Mouse (Mus musculus) cerebellum, adult 2 months (tissue): ENCODE data around the gene Gm20547. TPM values are rescaled to one million over a fixed set of nuclear protein-coding genes. Genes with fewer than 3 reads are reported as not detected.
A peak's percentile ranks its signal among the peaks of the same experiment; 100 is the strongest.

Experiments
- DNase-seq, 2 experiments: peaks; one replicate each; pipeline ENCODE4 v3.0.0; 2021
- H3K27ac ChIP-seq: fragments of 200-500 bp; 2 replicates; pipeline ENCODE4 v1.5.1; 2012; ENCODE audit warnings: low read length, control low read depth, inconsistent platforms; ENCODE audit not compliant: insufficient read depth
- H3K27me3 ChIP-seq: fragments of 200-500 bp; 2 replicates; pipeline ENCODE4 v1.6.1; 2012; ENCODE audit warnings: inconsistent platforms, mild to moderate bottlenecking, low read length, moderate library complexity; ENCODE audit not compliant: control insufficient read depth, insufficient read depth
- H3K4me1 ChIP-seq: fragments of 200-500 bp; 2 replicates; pipeline ENCODE4 v1.6.1; 2011; ENCODE audit warnings: low read length; ENCODE audit not compliant: control insufficient read depth, insufficient read depth
- H3K4me3 ChIP-seq: fragments of 200-500 bp; replicated peaks from 2 replicates; pipeline ENCODE3; 2011; ENCODE audit warnings: mild to moderate bottlenecking, low read depth, low read length, control low read depth; ENCODE audit not compliant: insufficient read depth
- CTCF ChIP-seq: fragments of 200-500 bp; IDR thresholded peaks from 2 replicates; pipeline ENCODE4 v1.5.1; 2011; ENCODE audit warnings: low read depth, mild to moderate bottlenecking, control low read depth, low read length, moderate library complexity, borderline replicate concordance; ENCODE audit not compliant: insufficient read depth
- POLR2A ChIP-seq: fragments of 200-500 bp; IDR thresholded peaks from 2 replicates; pipeline ENCODE4 v1.6.1; 2011; ENCODE audit warnings: low read length, control low read depth, borderline replicate concordance; ENCODE audit not compliant: insufficient read depth
- WGBS: fragments of 180-500 bp; shearing (Covaris S2); methylation state at CpG from one replicate; pipeline ENCODE4 v1.1.7; 2018; 5-methylcytosine and 5-hydroxymethylcytosine counted together
- polyA plus RNA-seq: library from polyadenylated mRNA; depleted of rRNA; stranded (reverse); fragments of >200 nt; gene quantifications from 2 replicates; pipeline ENCODE4 v1.2.3, GENCODE M21; 2012

Gm20547 gene
- polyA plus RNA-seq, 1 experiment, result 0.08 TPM

DNA sequence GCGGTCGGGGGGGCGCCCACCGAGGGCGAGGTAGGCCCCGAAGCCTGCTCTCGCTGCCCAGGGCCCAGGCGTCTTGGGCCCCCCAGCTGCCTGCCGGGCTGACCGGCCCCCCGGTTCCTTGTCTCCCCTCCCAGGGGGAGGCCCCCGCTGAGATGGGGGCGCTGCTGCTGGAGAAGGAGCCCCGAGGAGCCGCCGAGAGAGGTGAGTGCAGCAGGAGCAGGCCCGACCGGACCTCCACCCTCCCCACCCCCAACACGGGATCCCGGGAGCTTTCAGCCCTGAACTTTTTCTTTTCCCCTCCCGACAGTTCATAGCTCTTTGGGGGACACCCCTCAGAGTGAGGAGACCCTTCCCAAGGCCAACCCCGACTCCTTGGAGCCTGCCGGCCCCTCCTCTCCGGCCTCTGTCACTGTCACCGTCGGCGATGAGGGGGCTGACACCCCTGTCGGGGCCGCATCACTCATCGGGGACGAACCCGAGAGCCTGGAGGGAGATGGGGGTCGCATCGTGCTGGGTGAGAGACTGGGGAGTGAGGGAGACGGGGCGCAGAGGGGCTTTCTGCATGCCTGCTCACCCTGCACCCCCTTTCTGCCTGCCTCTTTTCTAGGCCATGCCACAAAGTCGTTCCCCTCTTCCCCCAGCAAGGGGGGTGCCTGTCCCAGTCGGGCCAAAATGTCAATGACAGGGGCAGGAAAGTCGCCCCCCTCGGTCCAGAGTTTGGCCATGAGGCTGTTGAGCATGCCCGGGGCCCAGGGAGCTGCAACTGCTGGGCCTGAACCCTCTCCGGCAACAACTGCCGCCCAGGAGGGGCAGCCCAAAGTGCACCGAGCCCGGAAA is 17.4 kb upstream of the Gm20547 start:
- WGBS, result 2% methylated on average over 39 of the region's 45 CpGs
- Histone ChIP-seq H3K4me3 (peak overlapping the region; percentile 97), H3K27me3 (no peaks in the 10 kb centered on the region), H3K4me1 (peaks cover 4% of the 10 kb centered on the region), H3K27ac (peak overlapping the region; percentile 3)
- TF ChIP-seq POLR2A, result no peak
- TF ChIP-seq CTCF, result no peak
- DNase-seq, result peak; percentile 52 to 58

- no peak for DNase-seq
- TF ChIP-seq CTCF (no peak), POLR2A (no peak)
- no peaks in the 10 kb centered on the region for H3K27me3 ChIP-seq
- no peak overlapping the region for H3K27ac ChIP-seq
- H3K4me3 ChIP-seq, result peak overlapping the region; percentile 97
- 0% methylated on average over 27 of the region's 47 CpGs for WGBS
- peaks cover 4% of the 10 kb centered on the region for H3K4me1 ChIP-seq
These were observed 16.8 kb upstream of the Gm20547 start for GRCm38 (mm10) chr17:34898706-34899052.

- peaks cover 4% of the 10 kb centered on the region for H3K4me1 ChIP-seq
- TF ChIP-seq CTCF, result no peak
- peak; percentile 16; the same call in 1 of the 2 replicates for TF ChIP-seq POLR2A
- peak; percentile 85 to 86 for DNase-seq
- H3K27me3 ChIP-seq, result no peaks in the 10 kb centered on the region
- peak within 1 kb of the TSS; percentile 97 for H3K4me3 ChIP-seq
- under 1% methylated on average over 36 of the region's 44 CpGs for WGBS
- H3K27ac ChIP-seq, result peak within 1 kb of the TSS; percentile 97
These were observed 16.3 kb upstream of the Gm20547 start, which contains the start of the genes C2 and Ehmt2 for GRCm38 (mm10) chr17:34898160-34898586. Gene C2, minus strand, starts transcription at chr17:34898265. Gene Ehmt2, plus strand, starts transcription at chr17:34898469.

DNA sequence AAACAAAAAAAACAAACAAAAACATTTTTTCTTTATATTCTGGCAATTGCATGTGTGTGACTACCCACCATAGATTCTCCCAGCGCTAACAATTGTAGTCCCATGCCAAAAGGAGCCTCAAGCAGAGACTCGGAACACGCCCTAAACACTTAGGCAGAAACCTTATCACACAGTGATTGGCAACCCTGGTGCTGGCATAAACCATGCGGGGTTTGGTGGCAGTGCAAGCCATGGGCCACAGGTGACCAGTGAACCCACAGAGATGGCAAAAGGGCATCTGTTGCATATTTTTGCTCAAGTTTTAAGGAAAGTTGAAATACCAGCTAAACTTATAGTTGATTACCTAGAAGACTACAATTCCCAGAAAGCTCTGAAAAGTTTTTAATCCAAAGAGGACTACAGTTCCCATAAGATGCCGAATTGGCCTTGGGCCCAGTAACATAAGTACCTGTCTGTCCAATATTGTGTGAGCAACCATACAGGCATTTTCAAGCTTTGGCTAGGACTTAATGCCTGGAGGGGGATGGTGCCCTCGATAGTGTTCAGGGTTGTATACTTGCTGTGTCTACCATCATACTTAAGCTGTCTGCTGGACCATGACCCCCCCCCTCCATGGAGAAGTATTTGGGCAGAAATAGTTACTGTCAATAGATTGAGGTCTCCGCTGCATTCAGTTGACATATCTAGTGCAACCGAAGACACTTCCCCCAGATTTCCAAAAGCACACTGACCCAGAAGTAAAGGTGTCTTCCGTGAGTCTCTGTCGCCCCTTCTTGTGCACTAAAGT is 15.7 kb upstream of the Gm20547 start:
- H3K4me1 ChIP-seq, result peaks cover 4% of the 10 kb centered on the region; the same call in 1 of the 2 replicates
- peak in 1 of 2 experiments; percentile 52 for DNase-seq
- peak overlapping the region; percentile 97 for H3K4me3 ChIP-seq
- 3% methylated on average over 10 of the region's 10 CpGs for WGBS
- H3K27me3 ChIP-seq, result no peaks in the 10 kb centered on the region
- no peak for TF ChIP-seq CTCF
- no peak for TF ChIP-seq POLR2A
- peak overlapping the region; percentile 97 for H3K27ac ChIP-seq

DNA sequence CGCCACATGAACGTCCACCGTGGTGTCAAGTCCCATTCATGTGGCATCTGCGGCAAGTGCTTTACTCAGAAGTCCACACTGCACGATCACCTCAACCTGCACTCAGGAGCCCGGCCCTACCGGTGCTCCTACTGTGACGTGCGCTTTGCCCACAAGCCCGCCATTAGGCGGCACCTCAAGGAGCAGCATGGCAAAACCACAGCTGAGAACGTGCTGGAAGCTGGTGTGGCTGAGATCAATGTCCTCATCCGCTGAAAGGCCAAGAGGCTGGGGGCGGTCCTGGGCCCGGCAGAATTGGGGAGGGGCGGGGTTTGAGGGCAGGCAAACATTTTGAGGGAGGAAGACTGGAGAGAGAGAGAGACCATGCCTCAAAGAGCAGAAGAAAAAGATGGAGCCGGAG is 14.5 kb upstream of the Gm20547 start:
- H3K27me3 ChIP-seq, result no peaks in the 10 kb centered on the region
- H3K4me1 ChIP-seq, result peaks cover 4% of the 10 kb centered on the region; the same call in 1 of the 2 replicates
- DNase-seq, result no peak
- H3K4me3 ChIP-seq, result no peak overlapping the region
- no peak for TF ChIP-seq POLR2A
- TF ChIP-seq CTCF, result no peak
- H3K27ac ChIP-seq, result no peak overlapping the region
- 82% methylated on average over 17 of the region's 17 CpGs for WGBS

- Histone ChIP-seq H3K4me3 (no peak overlapping the region), H3K4me1 (peaks cover 4% of the 10 kb centered on the region; the same call in 1 of the 2 replicates), H3K27me3 (no peaks in the 10 kb centered on the region), H3K27ac (no peak overlapping the region)
- DNase-seq, result no peak
- 80% methylated on average over 15 of the region's 15 CpGs for WGBS
- TF ChIP-seq CTCF (no peak), POLR2A (no peak)
These were observed 13.9 kb upstream of the Gm20547 start for GRCm38 (mm10) chr17:34895724-34896123.

DNA sequence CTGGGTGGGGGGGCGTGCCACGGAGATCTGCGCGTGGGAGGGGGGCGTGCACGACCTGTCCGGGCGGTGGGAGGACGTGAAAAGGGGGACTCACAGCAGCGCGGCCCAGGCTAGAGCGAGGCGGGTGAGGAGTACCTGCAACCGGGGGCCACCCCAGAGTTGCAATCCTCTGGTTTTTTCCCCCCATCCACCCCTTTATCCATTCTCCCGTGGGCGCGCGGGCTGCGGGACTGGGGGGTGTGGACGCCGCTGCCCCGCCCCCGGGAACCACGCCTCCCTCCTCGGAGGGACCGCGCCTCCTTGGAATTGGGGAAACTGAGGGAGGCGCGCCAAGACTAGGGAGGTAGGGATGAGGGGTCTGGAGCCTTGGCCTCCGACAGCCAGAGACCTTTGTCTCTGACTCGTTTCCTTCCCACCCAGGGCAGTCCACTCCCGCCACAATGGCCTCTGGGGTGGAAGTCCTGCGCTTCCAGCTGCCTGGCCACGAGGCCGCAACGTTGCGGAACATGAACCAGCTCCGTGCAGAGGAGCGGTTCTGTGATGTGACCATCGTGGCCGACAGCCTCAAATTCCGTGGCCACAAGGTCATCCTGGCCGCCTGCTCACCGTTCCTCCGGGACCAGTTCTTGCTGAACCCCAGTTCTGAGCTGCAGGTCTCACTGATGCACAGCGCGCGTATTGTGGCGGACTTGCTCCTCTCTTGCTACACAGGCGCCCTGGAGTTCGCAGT is 13.1 kb upstream of the Gm20547 start:
- DNase-seq, result peak; percentile 59 to 66
- Histone ChIP-seq H3K27ac (no peak overlapping the region), H3K4me3 (peak overlapping the region; percentile 71), H3K4me1 (peaks cover 4% of the 10 kb centered on the region; the same call in 1 of the 2 replicates), H3K27me3 (no peaks in the 10 kb centered on the region)
- TF ChIP-seq POLR2A (no peak), CTCF (no peak)
- WGBS, result 3% methylated on average over 50 of the region's 51 CpGs
